Mouse (Mus musculus) fat pad, adult 2 months (tissue): Measurements from ENCODE around the gene Mesp2.

Experiments
- DNase-seq: peaks from one replicate; pipeline ENCODE4 v3.0.0-alpha.2; 2011; ENCODE audit warnings: low read depth, low spot score; ENCODE audit errors: extremely low read depth

Gene Mesp2

DNA sequence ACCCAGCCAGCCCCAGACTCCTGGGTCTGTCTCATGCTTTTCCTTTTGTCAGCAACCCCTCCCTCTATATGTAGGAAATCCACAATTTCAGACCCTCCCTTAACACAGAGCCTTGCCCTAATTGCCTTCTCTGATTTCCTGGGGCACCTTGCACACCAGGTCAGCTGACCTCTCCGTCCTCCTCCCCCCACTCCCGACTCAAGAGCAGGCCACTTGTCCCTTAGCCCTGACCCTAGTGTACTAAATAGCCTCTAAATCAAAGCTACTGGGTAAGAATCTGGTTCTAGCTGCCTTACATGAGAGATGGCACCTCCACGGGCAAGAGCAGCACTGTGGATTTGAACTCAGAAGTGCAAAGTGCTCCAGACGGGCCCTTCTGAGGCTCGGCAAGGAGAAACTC is 8.5 kb upstream of the Mesp2 start:
- DNase-seq = no peak

DNA sequence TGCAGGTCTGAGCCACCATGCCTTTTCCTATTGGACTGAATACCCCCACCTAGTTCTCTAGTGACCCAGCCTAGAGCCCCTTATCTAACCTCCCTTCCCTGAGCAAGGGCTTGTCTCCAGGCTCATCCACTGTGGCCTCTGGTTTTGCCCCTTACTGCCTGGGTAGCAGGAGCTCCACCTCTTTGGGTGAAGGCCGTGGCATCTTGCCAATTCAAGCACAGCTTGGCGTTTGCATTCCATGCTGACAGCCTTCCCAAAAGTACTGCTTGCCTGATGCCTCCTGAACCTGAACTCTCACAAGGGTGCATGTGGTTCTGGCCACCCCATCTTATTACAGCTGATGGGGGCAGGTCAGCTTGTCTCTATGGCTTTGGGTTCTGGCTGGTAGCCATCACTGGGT is 6.6 kb upstream of the Mesp2 start:
- DNase-seq = no peak

DNA sequence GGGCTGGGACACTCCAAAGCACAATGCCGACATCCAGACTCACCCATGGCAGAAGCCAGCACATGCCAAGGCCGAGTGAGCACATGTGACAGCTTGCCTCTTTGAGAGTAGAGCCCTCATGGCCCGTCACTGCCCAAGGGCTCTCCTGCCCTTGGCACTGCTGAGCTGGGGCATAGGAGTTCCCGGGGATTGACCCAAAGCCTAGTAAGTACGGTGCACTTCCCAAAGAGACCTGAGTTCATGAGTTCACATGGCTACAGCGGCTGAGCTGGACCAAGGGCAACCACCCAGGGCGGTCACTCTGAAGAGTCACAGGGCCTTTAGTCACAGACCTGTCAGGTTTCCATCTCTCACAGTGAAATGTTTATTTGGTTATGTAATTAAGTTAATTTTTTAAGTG is 2.0 kb upstream of the Mesp2 start:
- no peak for DNase-seq

DNA sequence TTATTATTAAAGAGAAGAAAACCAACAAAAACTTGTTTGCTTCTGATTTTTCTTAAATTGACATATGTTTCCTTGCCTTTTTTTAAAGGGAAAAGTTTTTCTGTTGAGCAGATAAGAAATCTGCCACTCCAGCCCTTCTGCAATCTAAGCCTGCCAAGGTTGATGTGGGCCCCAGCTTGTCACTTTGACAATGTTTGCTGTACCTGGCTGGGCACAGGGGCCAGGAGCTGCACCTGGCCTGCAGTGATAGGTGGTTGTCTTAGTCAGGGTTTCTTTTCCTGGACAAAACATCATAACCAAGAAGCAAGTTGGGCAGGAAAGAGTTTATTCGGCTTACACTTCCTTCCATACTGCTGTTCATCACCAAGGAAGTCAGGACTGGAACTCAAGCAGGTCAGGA is 2.9 kb downstream of the Mesp2 start:
- no peak for DNase-seq

DNA sequence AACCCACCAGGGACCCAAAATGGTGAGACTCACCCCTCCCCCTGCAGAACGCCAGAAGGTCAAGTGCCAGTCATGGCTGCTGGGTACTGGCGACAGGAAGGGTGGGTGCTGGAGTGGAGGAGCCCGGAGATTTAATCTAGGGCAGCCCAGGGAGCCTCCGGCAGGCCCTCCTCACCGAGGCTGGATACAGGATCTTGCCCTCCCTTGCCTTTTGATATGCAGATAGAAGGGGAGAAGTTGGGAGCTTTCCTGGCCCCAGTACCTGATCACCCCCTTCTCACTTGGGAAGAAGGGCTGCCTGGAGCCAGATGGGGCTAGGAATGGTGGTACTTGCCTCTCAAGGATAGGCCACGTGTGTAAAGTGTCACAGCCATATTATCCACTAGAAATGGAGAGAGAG is 7.8 kb downstream of the Mesp2 start:
- DNase-seq = no peak

DNA sequence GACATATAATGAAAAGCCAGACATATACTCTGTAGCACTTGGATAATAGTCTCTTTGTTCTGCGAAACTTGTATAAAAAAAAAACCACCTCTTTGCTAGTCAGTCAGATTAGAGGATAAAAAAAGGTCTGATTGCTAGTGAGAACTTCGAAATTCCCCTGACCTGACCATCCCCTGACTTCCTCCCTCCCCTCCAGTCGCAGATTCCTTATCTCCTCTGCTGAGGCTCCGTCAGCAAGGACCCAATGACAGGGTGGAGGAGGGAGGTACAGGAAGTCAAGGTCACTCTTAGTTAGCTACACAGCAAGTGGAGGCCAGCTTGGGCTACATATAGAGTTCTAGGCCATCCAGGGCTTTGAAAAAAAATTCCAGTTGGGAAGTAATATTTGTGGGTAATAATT is 9.0 kb downstream of the Mesp2 start:
- DNase-seq = no peak

DNA sequence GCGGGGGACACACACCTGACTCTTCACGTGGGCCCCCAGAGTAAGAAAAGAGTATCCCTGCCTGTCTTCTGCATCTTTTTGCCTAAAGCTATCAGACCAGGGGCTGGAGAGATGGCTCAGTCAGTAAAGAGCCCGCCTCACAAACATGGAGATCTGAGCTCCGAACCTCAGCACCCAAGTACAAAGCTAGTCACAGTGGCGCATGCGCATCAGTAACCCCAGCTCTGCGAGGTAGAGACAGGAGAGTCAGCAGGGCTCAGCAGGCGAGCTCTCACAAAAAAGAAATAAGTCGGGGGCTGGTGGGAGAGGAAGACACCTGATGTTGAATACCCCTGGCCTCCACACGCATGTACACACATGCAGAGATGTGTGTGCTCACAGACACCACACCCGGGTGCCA is 9.5 kb downstream of the Mesp2 start:
- no peak for DNase-seq

DNA sequence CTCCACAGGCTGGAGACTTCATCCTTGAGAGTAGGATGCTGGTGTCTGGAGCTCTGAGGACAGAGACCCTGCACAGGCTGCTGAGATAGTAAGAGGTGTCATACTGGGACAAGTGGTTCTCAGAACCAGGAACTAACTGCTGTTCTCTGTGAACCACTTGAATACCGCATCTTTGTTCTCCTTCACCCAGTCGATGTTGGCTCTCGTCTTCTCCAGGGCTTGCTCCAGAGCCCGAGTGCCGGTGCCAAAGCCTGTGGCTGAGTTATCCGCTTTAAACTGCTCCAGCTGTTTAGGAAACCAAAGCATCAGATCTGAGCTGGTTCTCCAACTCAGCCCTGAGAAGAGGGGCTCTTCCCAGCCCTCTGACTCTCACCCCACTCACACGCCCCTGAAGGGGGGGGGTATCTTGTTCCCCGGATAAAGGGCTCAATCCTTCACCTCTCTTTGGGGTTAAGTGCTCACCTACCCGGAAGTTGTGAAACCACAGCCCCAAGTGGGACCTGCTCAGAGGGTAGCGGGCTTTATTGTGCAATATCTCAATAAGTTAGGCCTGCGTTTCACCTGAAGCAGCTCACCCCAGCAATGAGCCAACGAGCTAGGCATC is 11.7 kb downstream of the Mesp2 start:
- no peak for DNase-seq

DNA sequence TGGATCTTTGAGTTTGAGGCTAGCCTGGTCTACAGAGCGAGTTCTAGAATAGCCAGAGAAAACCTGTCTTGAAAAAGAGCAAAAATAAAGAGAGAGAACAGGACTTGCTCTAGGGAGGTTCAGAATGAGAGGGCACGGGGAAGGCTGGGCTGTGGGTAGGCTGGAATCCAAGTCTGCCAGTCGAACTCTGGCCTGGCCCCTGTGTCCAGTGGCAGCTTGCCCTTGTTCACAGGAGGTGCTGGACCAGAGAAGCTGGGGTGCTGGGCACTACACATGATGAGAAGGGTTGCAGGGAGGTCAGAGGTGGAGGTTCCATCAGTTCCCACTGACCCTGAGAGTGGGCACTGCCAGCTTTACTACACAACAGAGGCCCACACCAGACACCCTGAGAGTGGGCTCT is 17.8 kb downstream of the Mesp2 start:
- no peak for DNase-seq

DNA sequence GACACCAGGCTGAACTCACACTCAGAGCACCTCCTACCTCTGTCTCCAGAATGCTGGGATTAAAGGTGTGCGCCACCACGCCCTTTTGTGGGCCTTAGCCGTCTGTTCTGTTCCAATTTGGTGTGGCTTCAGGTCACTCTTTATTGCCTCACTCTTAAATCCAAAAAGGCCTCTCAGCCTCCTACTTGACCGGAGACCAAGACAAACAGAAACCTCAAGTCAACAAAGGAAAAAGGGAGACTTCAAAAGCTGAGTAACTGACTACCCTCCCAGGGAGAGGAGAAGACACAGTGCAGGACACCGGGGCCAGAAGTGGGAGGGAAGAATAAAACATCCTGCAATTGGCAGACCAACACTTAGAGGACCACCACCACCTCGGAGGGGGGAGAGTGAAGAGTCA is 20.6 kb downstream of the Mesp2 start:
- peak; percentile 84 for DNase-seq

DNA sequence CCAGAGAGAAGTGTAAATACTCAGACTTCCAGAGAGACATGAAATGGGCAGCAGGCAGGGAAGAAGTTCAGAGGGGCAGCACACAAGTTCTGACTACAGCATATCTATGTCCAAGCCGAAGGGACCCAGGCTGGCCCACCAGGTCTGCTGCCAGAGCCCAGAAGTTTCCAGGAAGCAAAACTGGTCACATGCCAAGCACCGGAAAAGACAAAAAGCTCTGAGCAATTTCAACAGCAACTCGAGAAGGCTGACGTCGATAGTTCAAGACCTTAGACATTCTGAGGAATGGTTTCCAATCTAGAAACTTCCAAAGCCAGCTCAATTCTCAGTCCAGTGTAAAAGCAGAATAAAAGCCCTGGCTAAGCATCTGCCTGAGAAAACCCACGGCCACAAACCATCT is 21.1 kb downstream of the Mesp2 start:
- no peak for DNase-seq

DNA sequence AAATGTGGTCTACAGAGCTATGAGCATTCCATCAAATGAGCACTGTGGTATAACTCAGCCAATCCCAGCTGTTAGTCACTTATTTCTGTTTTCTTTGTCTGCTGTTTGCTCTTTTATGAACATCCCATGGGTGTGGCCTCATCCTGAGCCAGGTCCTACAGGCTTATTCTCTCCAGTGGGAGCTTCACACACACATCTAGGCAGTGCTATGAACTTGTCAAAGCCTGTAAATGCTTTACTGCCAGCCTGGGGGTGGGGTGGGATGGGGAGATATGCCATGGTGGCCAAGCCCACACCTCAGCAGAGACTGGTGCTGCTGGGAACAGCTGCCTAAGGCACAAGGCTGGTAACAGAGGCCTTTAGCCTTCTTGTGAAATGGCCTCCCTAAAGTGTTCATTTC is 22.5 kb downstream of the Mesp2 start:
- no peak for DNase-seq

DNA sequence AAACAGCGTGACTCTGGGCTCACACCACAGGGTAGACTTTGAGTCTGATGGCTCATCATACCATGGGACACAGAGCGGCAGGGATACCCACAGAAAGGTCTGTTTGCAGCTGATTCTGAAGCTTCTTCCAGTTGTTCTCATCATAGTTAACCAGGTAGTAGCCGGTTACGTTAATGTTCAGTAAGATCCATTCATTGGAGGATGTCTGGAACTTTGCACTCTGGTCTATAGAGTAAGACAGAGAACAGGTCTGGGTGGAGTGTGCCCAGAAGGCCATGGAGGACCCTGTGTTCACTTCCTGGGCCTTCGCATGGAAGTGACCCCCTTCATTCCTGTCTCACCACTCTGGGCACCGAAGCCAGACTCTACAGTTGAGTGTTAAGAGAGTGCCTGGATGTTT is 24.7 kb downstream of the Mesp2 start:
- no peak for DNase-seq

DNA sequence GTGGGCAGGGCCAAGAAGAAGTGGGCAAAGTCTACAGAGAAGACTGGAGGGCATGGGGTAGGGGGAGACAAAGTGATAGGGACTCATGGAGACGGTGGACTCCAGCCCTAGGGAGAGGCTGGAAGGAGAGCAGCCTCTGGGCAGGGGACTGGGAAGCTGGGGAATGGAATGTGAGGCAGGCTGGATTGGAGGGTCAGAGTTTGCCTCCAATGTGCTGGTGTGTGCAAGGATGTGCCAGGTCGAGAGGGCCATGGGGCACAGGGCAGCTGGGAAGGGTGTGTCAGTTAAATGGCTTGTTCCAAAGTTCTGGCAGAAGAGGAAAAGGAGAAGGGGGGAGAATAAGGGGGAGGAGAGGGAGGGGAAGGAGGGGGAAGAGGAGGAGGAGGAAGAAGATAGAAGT is 26.7 kb downstream of the Mesp2 start:
- no peak for DNase-seq

DNA sequence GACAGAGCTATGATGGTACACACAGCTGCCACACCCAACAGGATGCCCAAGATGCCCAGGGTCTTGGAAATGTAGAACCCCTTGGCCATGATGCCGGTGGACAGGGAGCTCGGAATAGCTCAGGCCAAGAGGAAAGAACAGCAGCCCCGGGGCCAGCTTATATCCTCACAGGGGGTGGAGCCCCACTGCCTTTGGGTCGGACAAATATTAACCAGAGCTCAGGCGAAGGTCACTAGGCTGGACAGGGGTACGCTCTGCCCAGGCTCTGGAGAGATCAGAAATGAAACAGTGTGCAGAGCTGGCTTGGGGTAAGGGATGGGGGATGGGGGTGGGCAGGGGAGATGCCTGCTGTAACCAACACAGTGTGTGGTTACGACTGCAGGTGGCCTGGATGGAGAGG is 31.6 kb downstream of the Mesp2 start:
- no peak for DNase-seq

DNA sequence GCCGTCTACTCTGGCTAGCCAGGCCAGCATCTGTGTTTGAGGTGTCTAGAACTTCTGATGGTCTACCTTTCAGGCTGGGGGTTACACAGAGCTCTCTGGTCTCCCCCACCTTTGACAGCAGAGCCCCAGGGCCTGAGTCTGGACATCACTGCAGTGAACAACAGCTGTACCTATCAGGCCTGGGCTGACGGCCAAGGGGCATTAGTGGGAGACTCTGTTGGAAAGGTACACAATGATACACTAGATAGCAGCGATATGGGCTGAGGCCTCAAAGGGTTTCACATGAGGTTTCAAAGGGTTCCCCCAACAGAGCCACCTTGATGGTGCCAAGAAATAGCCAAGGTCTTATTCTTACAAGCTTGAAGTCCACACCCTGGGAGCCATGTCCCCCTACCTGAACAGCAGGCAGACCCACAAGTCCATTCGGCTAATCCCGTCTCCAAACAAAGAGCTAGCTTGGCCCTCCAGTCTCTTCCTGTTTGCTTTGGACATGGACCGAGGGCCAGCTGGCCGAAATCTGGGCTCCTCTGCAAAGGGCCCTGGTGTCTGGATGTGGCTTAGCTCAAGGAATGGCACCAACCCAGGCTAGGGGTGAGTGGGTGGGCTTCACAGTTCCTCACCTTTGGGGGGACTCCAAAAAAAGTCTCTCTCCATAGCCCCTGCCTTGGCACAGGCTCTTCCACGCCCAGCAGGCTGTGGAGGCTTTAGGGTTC is 33.7 kb downstream of the Mesp2 start:
- DNase-seq = no peak

DNA sequence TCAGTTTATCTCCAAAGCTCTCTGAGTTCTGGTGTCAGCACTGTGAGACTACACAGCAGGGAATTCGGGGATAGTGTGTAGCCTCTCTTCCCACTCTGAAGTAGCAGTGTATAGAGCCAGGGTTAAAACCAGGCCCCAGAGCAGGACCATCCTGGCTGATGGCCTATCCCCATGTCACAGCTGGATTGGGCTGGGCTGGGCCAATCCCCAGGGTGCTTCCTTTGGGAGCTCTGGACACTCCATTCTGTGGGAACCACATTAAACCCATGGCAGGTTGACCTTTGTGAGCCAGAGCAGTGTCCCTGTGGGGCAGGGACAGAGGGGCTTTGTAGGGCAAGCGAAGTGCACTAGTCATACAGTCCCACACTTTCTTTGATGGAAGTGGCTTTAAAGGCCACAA is 35.8 kb downstream of the Mesp2 start:
- no peak for DNase-seq

DNA sequence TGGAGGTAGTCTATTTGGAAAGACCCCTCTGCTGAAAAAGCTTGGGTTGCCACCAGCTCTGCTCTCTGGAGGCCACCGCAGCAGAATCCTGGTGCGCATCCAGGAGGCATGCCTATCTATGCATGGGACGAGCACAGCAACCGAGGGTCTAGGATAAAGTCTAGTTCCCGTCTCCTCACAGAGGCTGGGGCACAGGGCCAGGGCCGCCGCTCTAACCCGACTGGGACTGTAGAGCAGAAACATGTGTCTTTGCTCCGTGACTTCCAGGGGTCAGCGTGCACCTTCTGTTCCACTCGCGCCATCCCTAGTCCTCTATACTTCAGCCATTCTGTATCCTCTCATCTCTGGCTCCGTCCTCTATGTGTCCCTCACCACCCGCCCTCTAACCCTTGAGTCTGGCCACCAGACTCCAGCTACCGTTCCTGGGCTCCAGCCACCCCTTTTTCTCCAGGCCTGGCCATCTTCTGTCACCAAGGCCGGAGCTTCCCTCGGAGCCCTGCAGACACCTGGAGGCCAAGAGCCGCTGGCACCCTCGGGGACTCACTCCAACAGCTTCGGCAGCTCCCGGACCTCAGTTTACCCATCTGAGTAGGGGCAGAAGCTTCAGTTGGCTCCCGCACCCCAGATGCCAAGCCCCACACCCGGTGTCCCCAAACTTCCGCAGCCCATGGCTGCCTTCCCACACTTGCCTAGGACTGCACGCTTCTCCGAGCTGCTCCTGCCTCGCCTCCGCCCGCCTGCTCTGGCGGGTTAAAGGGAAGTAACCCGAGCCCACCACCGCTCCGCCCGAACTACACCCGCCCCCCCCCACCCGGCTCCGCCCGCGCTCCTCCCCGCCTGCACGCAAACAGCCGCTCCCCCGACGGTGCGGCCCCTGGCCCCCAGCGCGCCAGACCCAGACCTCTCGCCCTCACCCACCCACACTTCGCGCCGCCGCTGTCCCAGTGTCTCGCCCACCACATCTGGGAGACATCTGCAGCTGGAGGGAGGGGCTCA is 37.2 kb downstream of the Mesp2 start:
- DNase-seq = no peak

DNA sequence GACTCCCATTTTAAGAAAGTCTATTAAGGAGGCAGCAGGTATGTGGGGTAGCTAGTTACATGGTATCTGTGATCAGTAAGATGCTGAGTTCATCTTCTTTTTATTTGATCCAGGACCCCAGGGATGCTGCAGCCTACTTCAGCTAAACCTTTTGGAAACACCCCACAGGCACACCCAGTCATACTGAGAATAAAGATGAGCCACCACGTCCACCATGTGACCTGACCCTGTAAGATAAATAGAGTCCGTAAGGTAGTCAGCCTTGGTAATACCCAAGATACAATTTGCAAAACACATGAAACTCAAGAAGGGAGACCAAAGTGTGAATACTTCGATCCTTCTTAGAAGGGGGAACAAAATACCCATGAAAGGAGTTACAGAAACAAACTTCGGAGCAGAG is 45.8 kb downstream of the Mesp2 start:
- no peak for DNase-seq

DNA sequence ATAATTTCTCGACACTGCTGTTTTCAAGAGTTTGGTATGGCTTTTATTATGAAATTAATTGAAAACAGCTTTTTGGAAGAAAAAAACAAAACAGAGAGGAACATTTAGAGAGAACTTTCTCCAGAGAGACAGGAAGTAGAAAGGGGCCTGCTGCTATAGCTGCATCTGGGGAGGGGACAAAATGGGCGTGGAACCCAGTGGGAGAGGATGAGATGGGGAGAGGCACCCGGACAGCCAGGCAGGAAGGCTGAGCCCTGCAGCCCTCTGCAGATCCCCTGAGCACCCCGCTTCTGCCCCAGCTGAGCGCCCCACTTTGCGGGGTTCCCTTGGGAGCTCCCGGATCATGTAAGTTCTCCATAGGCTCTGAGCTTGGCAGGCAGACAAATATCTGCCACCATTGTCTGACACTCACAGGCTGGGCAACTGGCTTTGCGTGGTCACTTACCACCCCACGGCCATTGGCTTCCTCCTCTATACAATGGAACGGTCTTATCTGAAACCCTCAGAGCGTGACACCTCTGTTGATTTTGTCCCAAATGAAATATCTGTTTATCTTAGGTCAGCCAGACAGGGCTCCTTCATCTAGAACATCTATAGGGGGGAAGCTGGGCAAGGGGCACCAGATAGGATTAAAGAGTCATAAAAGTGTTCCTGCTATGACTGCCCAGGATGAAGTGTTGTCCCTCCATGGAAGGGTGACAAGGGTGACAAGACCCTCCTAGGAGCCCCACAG is 47.8 kb downstream of the Mesp2 start:
- DNase-seq = no peak

DNA sequence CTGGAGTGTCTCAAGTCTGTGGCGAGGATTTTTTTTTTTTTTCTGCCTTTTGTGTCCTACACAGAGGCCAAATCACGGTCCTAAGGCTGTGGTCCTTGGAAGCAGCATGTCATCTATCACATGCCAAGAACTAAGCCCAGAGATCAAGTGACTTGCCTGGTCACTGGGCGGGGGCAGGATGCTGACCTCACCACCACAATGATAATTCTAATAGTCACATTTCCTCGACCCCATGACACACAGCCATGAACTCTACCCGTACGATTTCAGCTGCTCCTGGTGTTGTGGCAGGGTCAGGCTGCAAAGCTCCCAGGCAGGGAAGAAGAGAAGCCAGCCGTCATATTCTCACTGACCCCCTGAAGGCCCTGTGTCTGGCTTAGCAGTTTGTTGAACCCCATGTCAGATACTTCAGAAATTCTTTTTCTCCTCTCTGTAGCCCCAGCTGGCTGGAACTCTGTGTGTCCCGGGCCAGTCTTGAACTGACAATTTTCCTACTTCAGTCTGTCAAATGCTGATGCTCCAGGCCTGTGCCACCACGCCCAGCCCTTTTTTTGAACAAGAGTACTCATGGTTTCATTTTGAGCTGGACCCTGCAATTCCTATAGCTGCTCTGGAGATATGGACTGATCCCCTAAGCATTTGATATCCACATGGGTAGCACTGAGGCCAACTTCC is 48.6 kb downstream of the Mesp2 start:
- DNase-seq = no peak
